In genomic region chr5:113461998-113462625, GRCm38 (mm10) we compare ENCODE assay signal across 10 mouse cellular contexts. TPM values are rescaled to one million over a fixed set of nuclear protein-coding genes. Genes with fewer than 3 reads are reported as not detected.
DNase-seq lines count a peak whose midpoint lies in the region; ATAC-seq lines count a peak whose summit lies in the region.
"Had no signal": no experiment of that assay in that cellular context is flagged by ENCODE, and none has a peak within 500 bp of the region (broad histone marks: within the 10 kb centered on the region; RNA-seq: fewer than 3 reads in every experiment).

No protein-coding gene starts in this region.

- H3K4me2 ChIP-seq in forebrain, embryonic 15.5 days (replicated peaks) = peak overlapping the region; percentile 38
- peak overlapping the region; percentile 54 for H3K4me2 ChIP-seq in midbrain, embryonic 13.5 days (replicated peaks)

- peaks cover 6% of the 10 kb centered on the region; the same call in 1 of the 2 replicates for H3K27me3 ChIP-seq in forebrain, embryonic 15.5 days
- peaks cover 13% of the 10 kb centered on the region for H3K27me3 ChIP-seq in midbrain, embryonic 13.5 days

- H3K36me3 ChIP-seq in forebrain, embryonic 15.5 days = no peaks in the 10 kb centered on the region
- H3K36me3 ChIP-seq in midbrain, embryonic 13.5 days = no peaks in the 10 kb centered on the region

- H3K4me3 ChIP-seq in forebrain, embryonic 15.5 days = peak overlapping the region; percentile 6; the same call in 1 of the 2 replicates
- peak overlapping the region; percentile 28 for H3K4me3 ChIP-seq in midbrain, embryonic 13.5 days (replicated peaks)

- 0 out of 2 replicates have a peak overlapping the region, but pooled peaks have one; percentile 5 for H3K9ac ChIP-seq in forebrain, embryonic 15.5 days (replicated peaks)
- H3K9ac ChIP-seq in midbrain, embryonic 13.5 days (replicated peaks) = peak overlapping the region; percentile 53

- DNase-seq in left cerebral cortex, adult 18-20 months (ENCODE audit: low spot score in 2 of 2) = peak; percentile 13 to 14
- DNase-seq in left cerebral cortex, adult 8-10 months (ENCODE audit: low spot score in 2 of 2) = no peak
- peak; percentile 52 for DNase-seq in cerebellum, adult 8-10 months
- DNase-seq in thymus, adult 18-20 months = no peak
- no peak for DNase-seq in gastrocnemius, postnatal 10 days
- no peak for DNase-seq in gastrocnemius, postnatal 25 days

- ATAC-seq in forebrain, embryonic 15.5 days (replicated peaks) = no peak
- peak; percentile 34; the same call in 1 of the 2 replicates for ATAC-seq in midbrain, embryonic 13.5 days
- ATAC-seq: Patski had no signal

- peaks cover 19% of the 10 kb centered on the region for H3K4me1 ChIP-seq in forebrain, embryonic 15.5 days
- H3K4me1 ChIP-seq in midbrain, embryonic 13.5 days (replicated peaks) = peaks cover 54% of the 10 kb centered on the region

- 0 out of 2 replicates have a peak overlapping the region, but pooled peaks have one; percentile 8 for H3K27ac ChIP-seq in forebrain, embryonic 15.5 days (replicated peaks)
- H3K27ac ChIP-seq in midbrain, embryonic 13.5 days = peak overlapping the region; percentile 75

- WGBS in forebrain, embryonic 15.5 days = 21% methylated on average over 21 of the region's 21 CpGs
- 16% methylated on average over 21 of the region's 21 CpGs for WGBS in midbrain, embryonic 13.5 days

- H3K9me3 ChIP-seq in forebrain, embryonic 15.5 days = no peaks in the 10 kb centered on the region
- no peaks in the 10 kb centered on the region for H3K9me3 ChIP-seq in midbrain, embryonic 13.5 days

RNA-seq across cellular contexts. Expression of gene Wscd2, which starts 28.0 kb away (rescaled TPM):
- 10 to 100 TPM; 53.0 to 56.5 TPM for total RNA-seq in left cerebral cortex, adult 18-20 months (2021)
- total RNA-seq in left cerebral cortex, adult 8-10 months (2022) = 10 to 100 TPM; 53.3 to 55.9 (median 53.6) TPM
- 7.9 and 8.4 TPM in 2 replicates for polyA plus RNA-seq in forebrain, embryonic 15.5 days (2015; fragmentation: Nextera tagmentation; extraction: Ambion mirVana)
- polyA plus RNA-seq in midbrain, embryonic 13.5 days (2015; fragmentation: Nextera tagmentation; extraction: Ambion mirVana) = 9.4 and 10.6 TPM in 2 replicates
- under 1 TPM; 0.94 to 0.99 TPM for total RNA-seq in gastrocnemius, postnatal 10 days (2021)
- under 1 TPM; 0.31 to 0.46 TPM for total RNA-seq in gastrocnemius, postnatal 25 days (2021)
- total RNA-seq: hematopoietic stem cell, adult 5-6 weeks had no signal

Comparison
In these comparisons a context has a peak if more than half of its experiments do, and no peak if none do; other contexts are left out.
1. DNase-seq: peak in left cerebral cortex, adult 18-20 months (2 of 2) and cerebellum, adult 8-10 months (single experiment); none in left cerebral cortex, adult 8-10 months (0 of 2), thymus, adult 18-20 months (0 of 2), gastrocnemius, postnatal 10 days (single experiment) and gastrocnemius, postnatal 25 days (single experiment).
2. RNA of gene Wscd2, which starts 28.0 kb away (total RNA-seq): 53.0 to 56.5 TPM in left cerebral cortex, adult 18-20 months and 53.3 to 55.9 TPM in left cerebral cortex, adult 8-10 months; 0.94 to 0.99 TPM in gastrocnemius, postnatal 10 days and 0.31 to 0.46 TPM in gastrocnemius, postnatal 25 days; every median in the first group is over 10 times any median in the second.